Mouse (Mus musculus) cerebellum, postnatal 4 days (tissue): ENCODE measurements at regions not wholly inside any gene's neighbourhood (a gene's known extent, or its start where the extent isn't known, plus 50 kb on each side); places are given as distances from the start of the nearest gene placed in this dataset.

Experiments
- DNase-seq, 2 experiments: peaks; one replicate each; pipeline ENCODE4 v3.0.0; 2022; ENCODE audit warnings: low spot score in 2 of 2, mixed read lengths in 1 of 2

DNA sequence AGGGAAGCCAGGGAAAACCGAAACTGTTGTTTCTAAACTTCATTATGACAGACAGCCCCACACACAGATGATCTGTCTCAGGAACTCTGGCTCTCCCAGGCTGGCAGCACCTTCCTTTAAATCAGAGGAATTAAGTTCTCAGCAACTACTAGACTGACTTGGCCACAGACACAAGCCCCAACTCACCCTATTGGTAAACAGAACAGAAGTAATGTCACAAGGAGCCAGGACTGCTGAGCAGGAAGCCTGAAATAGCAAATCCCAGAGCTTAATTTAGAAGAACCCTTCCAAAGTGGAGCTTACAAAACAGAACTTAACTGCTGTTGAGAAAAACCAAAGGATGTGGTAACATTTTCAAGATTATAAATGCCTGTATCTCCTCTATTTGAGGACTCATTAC lies 174.8 kb downstream of the Nfkbiz start:
- DNase-seq, result no peak

DNA sequence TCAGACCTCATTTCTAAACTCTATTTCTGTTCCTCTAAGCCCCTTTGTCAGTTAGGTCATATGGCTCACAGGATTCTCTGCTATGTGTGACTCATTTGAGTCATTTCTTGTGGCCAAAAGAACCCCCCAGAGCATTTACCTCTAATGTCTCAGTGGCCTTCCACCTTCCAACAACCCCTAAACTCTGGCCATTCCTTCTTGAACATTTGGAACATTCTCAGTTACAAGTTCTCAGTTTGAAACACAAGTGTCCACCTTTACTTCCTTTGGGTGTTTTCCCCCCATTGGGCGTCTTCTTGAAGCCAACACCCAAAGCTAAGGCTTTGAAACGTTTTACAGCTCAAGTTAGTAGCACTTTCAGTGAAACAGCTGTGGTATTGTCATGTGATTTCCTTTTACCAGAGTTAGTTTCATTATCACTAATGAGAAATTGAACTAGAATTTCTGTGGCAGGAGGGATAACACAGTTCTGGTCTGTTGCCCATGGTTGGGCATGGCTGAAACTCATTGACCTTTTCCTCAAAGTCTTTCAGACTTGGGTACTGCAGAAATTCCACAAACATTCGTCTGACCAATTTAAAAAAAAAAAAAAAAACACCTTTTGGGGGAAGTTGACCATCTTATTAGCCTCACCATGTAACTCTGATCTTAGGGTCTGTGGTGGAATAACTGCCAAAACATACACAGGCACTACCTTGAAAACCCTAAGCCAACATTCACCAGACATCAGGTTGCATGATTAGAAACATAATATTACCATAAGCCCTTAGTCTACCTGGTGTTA lies 201.8 kb downstream of the Nfkbiz start:
- no peak for DNase-seq

DNA sequence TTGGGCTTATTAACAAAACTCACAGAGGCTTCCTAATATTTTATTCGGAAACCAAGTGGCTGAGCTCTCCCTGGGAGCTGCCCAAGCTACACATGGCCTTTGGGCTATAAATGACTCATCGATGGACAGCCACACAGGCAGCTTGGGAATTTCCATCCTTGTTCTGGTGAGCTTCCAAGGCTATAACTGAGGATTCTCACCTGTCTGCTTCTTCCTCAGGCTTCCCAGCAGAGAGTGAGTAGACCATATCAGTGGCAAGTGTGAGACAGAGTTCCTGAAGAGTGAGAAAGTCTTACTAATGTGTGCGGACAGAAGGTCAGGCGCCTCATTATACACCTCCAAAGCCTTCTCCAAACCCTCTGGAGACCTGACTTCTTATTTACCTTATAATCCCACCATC lies 202.5 kb downstream of the Nfkbiz start:
- no peak for DNase-seq

DNA sequence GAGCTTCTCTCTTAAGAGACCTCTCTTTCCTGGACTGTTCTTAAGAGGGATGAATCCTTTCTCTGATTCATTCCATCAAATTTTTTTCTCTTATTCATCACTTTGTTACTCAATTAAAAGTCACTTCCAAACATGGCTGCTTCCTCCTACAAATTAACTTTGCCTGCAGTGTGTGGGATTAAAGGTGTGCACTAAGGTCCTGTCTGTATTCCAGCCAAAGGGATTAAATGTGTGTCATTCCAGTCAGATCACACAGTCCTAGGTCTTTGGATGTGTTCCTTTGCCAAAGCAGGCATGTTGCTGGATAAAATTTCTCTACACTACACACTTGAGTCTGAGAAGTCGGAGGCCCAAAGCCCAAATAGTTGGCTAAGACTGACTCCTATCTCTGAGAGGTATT lies 204.0 kb downstream of the Nfkbiz start:
- no peak for DNase-seq

DNA sequence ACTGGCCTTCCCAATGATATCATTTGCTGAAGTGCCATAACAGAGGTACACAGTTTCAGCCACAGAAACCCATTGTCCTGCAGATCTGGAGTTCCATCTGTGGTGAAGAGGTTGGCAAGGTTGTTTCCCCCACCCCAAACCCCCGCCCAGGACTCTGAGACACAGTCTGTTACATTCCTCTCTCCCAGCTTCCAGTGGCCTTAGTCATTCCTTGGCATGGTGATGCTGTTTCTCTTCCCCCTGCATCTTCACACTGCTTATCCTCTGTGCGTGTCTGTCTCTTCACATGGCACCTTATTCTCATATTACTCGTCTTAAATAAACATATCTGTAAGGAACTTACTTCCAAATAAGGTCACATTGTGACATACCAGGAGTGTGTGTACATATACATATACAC lies 206.5 kb downstream of the Nfkbiz start:
- no peak for DNase-seq

DNA sequence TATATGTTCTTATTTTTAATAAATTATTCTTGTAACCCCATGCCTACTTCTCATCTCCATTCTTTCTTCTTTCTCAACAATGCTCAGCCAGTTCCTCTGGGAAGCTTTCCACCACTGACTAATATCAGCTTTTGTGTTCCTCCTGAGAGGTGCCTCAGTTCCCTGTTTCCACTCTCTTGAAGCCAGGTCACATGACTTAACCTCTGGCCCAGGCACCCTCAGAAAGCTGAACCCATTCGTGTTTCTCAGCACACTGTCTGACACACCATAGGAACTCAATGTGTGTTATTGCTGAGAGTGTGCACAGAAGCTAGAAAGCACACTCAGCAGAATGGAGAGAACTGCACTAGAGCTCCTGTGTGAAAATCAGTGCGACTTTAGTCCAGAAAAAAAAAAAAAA lies 207.1 kb downstream of the Nfkbiz start:
- no peak for DNase-seq

DNA sequence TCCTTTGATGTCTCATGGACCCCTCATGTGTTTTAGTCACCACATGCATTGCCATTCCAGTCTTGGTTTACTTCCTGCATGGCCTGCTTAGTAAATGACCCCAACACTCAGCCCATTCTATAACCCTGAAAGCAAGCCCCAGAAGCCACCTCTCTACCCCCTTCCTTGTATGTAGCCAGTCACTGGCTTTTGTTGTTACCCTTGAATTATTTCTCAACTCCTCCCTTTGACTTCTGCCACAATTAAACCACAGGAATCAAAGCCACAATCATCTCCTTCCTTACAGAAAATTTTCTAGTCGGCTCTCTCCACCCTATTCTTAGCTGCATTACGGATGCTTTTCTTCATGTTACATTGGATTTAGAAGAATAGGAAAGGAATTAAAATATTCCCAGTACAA lies 207.7 kb downstream of the Nfkbiz start:
- no peak for DNase-seq

DNA sequence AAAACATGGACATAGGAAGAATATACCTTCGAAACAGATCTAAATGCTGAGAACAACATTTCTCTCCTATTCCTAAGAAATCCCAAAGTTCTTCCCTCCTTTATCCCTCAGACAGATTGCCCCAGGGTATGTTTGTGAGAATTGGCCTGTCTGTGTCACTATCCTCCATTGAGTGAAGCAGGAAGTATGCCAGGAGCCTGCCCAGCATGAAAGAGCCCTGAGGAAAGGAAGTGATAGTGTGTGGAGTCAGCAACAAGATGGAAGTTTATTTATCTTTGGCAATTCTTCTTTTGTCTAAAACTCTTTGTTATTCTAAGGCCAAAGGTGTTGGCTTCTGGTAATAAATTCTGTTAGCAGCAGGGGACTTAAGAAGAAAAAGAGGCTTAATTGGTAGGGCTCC lies 211.2 kb downstream of the Nfkbiz start:
- DNase-seq, result no peak

DNA sequence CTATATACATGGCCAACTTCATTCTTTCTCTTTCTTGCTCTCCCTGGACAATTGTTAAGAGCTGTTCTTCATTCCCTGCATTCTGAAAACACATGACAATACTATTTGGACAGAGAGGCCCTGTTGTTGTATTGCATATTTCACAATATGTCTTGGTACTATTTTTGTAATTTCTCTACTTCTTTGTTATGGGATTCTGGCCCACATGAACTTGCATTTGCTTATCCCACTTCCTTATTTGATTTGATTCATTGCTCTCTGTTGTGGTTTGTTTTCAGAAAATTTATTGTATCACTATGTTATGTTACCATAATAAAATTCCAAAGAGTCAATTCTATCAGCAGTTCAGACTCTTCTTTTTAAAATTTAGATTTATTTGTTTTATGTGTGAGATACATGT lies 215.3 kb downstream of the Nfkbiz start:
- DNase-seq, result no peak

DNA sequence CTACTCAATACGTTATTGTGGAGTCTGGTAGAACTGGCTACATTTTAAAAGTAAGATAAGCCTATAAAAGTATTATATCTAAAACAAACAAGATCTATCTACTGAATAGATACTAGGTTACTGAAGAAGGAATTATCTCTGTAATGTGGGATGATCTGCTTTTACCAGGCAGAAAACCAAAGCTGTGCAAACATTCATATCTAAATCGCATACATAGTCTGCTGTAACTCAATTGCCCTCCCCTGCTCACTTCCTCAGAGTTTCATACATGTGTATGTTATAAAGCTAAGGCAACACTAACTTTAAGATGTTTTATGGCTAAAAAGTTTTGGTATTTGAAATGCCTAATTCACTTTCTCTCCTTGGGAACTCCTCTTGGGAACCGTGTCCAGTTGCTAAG lies 219.0 kb downstream of the Nfkbiz start:
- no peak for DNase-seq

DNA sequence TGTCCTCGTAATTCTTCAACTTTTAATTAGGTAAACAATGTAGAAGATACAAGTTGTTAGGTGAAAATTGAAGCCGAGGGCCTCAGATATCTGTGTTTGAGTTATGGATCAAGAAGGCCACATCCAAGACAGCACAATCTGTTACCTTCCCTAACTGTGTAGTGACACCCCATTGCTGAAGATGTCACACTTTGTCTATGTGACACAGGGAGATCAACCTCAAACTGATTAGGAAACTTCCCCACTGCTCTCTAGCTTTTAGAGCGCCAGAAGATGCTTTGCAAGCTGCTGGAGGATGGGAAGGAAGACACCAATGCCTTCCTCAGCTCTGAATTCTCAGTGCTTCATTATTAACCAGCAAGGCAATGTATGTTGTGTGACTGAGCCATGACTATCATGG lies 220.7 kb downstream of the Nfkbiz start:
- no peak for DNase-seq

DNA sequence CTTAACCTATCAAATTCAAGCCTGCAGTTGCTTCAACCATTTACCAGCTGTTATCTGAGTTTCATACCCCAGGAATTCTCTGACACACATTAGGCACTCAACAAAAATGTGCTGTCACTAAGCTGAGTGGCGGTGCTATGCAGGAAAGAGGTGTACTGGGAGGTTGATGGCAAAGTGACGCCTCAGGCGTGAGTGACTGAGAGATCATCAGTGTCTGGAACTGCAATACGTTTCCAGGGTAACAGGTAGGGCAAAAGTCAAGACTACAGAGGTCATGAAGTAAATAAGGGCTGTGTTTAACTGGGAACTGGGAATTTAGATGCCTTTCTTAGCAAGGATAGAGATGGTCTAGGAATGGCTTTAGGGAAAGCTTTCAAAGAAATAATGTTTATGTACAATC lies 221.2 kb downstream of the Nfkbiz start:
- DNase-seq, result no peak

DNA sequence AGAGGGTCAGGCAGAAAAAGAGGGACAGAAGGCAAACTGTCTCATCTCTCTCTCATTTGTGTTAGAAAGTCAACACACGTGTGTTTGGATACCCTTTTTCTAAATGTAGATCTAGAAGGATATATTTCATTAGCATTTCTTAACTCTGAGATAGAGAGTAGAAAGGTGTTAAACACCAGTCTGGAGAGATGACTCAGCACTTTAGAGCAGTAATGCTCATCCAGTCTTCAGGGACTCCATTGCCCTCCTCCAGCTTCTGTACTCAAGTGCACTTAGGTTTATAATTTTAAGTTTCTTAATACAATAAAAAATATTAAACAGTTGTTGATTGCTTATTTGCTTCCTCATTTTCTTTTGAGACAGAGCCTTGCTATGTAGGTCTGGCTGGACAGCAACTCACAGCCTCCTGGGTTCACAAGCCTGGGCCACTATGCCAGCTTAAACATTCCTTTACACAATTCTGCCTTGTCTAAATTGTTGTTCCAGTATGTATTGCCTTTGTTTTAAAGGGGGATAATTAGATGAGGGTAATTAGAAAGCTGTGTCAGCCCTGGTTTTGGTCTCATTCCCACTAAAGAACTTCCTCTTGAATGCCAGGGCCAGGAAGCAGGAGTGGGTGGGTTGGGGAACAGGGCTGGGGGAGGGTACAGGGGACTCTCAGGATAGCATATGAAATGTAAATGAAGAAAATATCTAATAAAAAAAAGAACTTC lies 222.1 kb downstream of the Nfkbiz start:
- DNase-seq, result no peak

DNA sequence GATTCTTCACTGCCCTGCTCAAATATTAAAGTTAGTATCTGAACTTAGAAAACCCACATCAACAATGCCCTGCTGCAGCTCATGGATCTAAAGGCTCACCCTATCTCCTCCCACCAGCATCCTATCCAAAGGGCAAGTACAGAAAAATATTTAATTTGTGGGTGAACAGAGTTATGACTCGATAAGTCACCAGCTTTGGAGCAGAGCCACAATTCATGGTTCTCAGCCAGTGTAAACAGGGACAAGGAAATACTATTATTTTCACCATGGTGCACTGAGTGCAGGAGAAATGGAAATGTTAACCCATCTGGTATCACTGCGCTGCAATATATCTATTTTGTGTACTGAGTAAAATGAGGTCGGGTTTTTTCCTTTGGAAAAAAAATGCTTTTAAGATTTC lies 225.8 kb downstream of the Nfkbiz start:
- DNase-seq, result no peak

DNA sequence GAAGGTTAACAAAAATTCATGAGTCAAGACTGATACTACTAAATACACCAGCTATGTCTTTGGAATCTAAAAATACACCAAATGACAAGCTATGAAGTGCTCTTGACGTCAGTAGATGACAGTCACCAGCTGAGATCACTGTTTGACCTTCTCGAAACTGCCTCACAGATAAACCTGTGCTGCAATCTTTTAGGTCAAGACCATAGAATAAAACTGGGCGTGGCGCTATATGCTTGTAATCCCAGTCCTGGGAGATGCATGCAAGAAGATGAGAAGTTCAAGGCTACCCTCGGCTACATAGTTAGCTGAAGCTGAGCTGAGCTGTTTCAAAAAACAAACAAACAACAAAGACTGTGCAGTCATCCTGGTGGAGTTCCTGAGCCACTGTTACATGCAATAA lies 226.7 kb downstream of the Nfkbiz start:
- DNase-seq, result no peak

DNA sequence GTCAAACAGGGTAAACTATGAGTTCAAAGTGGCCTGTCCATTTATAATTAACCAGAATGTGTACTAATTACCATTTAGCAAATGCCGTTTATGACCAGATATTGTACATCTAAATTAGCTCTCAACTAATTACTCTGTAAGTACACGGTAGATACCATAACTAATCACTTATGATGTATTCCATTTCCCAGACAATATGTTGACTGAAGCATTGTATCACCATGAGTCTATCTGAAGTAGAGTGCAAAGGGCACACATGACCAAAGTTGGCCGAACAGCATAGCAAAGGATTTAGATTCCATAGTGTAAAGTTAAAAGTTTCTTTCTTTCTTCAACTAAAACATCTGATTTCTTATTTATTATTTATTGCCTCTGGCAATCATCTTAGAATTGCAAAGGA lies 227.5 kb downstream of the Nfkbiz start:
- DNase-seq, result no peak

DNA sequence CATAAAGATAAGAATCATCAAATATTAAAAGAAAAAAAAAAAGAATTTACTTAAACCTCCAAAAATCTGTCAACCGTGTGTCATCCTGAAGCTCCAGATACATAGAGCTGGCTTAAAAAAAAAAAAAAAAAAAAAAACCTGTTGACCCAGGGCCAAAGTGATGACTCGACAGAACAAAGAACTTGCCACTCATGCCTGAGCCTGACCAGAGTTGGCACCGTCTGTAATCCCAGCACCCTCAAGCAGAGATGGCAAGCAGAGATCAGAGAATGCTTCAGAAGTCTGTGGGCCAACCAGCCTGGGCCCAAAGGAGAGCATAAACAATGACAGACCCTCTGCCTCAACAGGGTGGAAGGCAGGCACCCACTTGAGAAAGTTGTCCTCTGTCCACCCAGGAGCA lies 230.3 kb downstream of the Nfkbiz start:
- DNase-seq, result no peak

DNA sequence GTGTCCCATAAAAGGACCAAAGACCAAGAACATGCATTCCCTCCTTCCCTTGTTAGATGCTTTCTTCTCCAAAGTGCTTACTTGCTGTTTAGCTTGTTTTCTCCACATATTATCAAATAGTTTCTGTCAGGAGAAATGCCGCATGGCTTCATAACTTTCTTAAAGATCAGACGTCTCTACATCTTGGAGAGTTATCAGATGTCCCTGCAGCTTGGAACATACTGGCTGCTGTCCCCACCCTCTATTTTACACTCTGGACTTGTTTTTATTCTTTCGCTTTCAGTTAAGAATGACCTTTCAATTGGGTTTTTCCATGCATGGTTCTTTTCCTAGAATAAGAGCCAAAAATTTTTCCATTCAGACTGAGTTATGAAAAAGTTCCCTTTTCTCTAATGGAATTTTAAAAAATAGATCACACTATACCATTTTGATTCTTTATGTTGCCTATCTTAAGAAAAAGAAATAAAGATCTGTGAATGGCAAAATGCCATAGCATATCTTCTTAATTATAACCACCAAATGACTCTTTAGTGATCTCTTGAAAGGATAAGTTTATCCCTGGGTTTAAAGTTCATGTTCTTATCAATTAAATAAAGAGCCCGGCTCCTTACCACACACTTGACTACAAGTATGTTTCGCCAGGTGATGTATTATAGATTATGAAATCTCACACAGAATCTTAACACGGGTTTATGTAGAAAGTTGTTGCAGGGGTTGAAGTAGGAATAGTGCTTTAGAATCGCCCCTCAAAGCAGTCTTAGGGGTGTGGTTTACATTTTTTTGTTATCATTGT lies 232.1 kb downstream of the Nfkbiz start:
- no peak for DNase-seq

DNA sequence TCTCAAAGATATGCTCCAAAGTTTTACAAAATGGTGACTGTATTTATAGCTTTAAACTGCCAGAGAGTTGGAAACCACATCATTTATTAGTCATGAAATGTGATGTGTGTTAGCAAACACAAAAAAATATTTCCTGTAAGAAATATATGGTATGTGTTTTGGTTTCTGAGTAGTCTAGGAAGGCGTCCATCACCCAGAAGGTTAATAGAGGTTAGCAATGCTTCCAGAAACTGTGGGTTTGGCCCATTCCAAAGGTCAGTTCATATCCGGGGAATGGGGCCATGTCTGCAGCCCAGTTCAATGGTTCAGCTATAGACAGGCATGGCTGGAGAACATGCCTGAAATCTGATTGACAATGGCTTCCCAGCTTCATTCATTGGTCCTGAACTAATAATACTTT lies 235.1 kb downstream of the Nfkbiz start:
- DNase-seq, result no peak

DNA sequence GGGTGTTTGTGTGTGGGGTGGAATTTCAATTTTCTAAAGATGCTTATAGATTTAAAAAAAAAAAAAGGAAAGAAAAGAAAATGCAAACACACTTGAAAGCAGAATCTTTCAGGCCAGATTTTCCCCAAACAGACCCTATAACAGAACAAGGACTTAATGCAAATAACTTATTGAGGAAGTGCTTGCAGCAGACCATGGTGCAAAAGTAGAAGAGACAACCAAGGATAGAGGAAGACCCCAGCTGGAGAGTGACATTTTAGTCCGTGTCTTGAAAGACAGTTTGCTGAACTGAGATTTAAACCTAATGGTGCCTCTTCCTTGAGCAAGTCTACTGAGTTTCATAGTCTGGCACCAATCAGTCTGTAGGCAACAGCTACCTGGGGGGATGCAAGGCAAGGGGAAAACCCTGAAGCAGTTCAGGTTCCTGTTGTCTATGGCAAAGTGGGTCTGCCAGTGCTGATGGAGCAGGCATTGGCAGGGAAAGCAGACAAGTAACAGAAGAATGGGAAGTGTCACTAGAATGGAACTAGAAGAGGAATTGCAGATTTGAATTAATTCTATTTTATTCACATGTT lies 249.2 kb downstream of the Nfkbiz start:
- DNase-seq, result no peak

DNA sequence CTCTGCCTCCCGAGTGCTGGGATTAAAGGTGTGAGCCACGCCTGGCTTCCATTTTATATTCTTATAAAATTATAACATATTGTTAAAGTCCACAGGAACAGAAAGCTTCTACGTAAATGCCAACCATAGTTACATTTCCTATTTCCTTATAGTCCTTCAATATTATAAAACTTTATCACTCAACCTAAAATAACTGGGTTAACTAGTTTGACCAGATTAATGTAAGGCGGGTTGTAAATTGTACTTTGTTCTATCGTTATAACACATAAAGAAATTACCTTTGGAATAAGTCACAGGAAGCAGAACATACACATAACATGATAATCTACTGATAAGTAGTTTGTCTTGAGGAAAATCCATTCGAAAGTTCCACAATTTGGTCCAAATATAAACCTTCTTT lies 251.6 kb downstream of the Nfkbiz start:
- DNase-seq, result no peak

DNA sequence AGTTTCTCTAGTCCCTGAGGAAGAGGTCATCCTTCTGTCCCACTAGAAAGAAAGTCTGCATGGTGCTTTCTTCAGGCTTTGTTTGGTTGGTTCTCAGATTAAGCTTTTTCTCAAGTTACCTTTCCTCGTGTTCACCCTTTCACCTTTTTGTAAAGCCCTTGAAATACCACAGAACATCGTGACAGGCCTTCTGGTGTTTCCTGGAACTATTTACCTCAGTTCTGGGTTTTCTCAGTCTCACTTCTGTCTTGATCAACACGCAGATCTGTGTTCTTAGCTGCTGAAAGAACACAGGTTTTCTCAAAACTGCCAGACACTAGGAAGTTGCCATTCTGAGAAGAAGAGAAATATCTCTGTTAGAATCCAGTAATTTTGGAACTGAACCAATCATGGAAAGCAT lies 255.8 kb downstream of the Nfkbiz start:
- DNase-seq, result no peak
